Mouse (Mus musculus): Measurements from ENCODE around the gene Scarf1. TPM values are rescaled to one million over a fixed set of nuclear protein-coding genes. Genes with fewer than 3 reads are reported as not detected.

Gene Scarf1
- polyA plus RNA-seq, 1 experiment from 2014 or later, result 3.3 TPM

DNA sequence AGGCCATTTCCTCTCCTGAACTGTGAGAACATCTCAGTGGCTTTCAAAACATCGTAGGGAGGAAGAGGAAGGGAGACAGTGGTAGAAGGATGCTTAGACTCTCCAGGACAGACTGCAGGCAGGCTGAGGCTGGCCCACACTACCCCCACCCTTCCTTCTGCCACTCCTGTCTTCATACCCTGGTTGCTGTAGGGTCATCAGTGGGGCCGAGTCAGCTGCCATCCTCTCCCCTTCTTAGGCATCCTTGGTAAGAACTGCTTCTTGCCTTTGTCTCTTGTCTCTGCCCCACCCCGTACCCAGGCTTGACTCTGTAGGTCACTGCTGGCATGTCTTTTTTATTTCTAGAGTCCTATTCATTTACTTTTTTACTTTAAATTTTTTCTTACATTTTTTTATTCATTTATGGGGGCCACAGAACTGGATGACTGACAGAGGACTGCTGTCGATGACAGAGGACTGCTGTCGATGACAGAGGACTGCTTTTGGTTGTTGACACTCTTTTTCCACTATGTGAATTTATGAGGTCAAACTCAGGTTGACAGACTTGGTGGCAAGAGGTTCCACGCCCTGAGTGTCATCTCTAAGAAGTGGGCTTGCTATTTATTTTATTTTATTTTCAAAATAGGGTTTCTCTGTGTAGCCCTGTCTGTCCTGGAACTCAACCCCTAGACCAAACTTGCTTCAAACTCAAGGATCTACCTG is 20.1 kb downstream of the Scarf1 start:
- no peak for ATAC-seq
- H3K9me3 ChIP-seq (replicated peaks), result no peaks in the 10 kb centered on the region
- H3K36me3 ChIP-seq (ENCODE audit: poor library complexity, severe bottlenecking), result no peaks in the 10 kb centered on the region
- H3K4me1 ChIP-seq, result peaks cover 37% of the 10 kb centered on the region
- H3K4me3 ChIP-seq, result peak overlapping the region; percentile 72
- H3K27ac ChIP-seq, result no peak overlapping the region
- 84% methylated on average over 6 of the region's 6 CpGs for WGBS
- H3K9ac ChIP-seq, result peak overlapping the region; percentile 94; the same call in 1 of the 2 replicates
- peak overlapping the region; percentile 98 for H3K4me2 ChIP-seq
- H3K27me3 ChIP-seq, result no peaks in the 10 kb centered on the region

DNA sequence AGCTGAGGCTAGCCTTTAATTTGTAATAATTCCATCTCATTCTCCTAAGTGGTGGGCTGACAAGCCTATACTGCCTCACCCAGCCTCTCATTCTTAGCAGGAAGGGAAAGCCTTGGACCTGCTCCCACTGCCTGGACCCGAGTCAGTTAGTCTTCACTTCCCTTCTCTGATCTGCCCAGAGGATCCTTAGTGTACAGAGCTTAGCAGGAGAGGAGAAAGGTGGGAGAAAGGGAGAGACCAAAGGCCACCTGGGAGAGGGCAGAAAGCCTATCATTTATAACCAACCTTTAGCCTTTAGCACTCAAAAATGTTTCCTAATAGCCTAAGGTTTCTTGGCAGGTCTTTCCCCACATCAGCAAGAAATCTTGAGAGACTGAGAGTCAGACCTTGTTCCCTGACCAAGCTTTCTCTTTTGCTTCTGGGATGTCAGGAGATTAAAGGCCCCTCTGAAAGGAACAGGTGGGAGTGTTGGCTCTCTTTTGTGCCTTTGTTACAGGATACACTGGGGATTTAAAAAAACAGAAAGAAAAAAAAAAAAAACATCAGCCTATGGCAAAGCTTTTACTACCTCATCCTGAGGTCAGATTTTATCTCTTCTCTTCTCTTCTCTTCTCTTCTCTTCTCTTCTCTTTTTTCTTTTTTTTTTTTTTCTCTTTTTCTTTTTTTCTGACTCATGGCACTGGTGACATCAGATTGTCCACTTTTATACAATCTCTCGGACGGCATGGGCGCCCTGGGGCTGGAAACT is 21.1 kb downstream of the Scarf1 start:
- no peaks in the 10 kb centered on the region for H3K27me3 ChIP-seq
- H3K4me2 ChIP-seq, result peak overlapping the region; percentile 37
- H3K27ac ChIP-seq, result no peak overlapping the region
- H3K9me3 ChIP-seq (replicated peaks), result no peaks in the 10 kb centered on the region
- H3K4me3 ChIP-seq, result no peak overlapping the region
- no peak for ATAC-seq
- no peaks in the 10 kb centered on the region for H3K36me3 ChIP-seq (ENCODE audit: poor library complexity, severe bottlenecking)
- 40% methylated on average over 4 of the region's 4 CpGs for WGBS
- H3K9ac ChIP-seq, result peak overlapping the region; percentile 32
- peaks cover 41% of the 10 kb centered on the region for H3K4me1 ChIP-seq

DNA sequence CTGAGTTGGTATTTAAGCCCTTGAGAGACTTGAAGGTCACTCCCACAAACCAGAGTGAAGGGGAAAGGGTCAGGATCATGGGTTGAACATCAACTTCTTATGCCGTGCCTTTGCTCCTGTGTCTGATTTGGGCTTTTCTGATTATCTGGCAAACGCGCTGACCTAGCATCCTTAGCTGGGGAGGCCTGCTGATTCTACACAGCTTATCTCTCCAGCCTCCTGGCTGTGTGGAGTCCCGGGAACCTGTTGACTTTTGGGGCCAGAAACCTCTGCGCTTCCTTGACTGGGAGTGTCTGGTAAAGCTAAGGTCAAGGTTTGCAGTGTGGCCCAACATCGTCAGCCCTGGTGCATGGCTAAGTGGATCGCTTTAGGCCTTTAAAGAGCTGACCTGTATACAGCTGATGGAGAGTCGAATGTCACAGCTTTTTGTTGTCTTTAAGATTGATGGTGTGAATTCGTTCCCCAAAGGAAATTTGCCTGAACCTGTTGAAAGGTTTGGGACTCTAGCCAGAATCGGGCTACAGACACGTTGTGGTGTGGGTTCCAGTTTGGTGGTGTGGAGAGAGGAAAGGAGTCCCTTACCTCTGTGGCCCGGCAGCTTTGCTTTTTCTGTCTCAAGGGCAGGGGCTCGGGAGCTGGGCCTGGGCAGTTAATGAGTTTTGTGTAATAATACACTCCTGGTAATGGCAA is 21.9 kb downstream of the Scarf1 start:
- 63% methylated on average over 13 of the region's 13 CpGs for WGBS
- Histone ChIP-seq H3K9ac (peak overlapping the region; percentile 32), H3K36me3 (ENCODE audit: poor library complexity, severe bottlenecking) (no peaks in the 10 kb centered on the region), H3K4me1 (peaks cover 41% of the 10 kb centered on the region), H3K9me3 (replicated peaks) (no peaks in the 10 kb centered on the region), H3K4me3 (no peak overlapping the region), H3K27ac (no peak overlapping the region), H3K4me2 (peak overlapping the region; percentile 37), H3K27me3 (no peaks in the 10 kb centered on the region)
- ATAC-seq, result no peak

DNA sequence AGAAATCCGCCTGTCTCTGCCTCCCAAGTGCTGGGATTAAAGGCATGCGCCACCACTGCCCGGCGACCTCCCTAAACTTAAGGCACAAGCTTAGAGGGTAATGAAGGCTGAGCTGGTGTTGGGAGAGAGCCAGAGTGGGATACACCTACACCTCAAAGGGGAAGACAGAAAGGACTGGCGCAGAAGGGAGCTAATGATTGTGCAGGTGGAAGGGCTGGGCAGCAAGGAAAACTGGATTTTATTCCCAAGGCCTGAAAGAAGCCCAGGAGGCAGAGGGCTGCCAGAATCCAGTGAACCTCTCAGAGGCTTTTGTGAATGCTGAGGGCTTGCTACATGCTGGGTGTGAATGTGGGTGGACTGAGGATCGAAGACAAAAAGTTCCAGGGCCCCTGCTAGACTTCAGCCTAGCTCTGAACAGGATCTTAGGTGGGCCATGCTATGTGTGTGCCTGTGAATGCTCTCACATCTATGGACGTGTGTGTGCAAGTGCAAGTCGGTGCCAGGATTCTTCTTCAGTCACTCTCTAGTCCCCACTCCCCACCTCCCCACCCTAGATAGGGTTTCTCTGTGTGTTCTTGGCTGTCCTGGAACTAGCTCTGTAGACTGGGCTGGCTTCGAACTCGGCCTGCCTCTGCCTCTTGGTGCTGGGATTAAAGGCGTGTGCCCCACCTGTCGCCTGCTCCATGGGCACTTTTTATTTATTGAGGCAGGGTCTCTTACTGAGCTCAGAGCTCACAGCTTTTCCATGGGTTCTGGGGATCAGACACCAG is 23.1 kb downstream of the Scarf1 start:
- Histone ChIP-seq H3K27ac (no peak overlapping the region), H3K9ac (no peak overlapping the region), H3K4me2 (no peak overlapping the region), H3K4me3 (no peak overlapping the region), H3K27me3 (no peaks in the 10 kb centered on the region), H3K9me3 (replicated peaks) (no peaks in the 10 kb centered on the region), H3K36me3 (ENCODE audit: poor library complexity, severe bottlenecking) (no peaks in the 10 kb centered on the region), H3K4me1 (peaks cover 41% of the 10 kb centered on the region)
- no peak for ATAC-seq
- 85% methylated on average over 12 of the region's 12 CpGs for WGBS

DNA sequence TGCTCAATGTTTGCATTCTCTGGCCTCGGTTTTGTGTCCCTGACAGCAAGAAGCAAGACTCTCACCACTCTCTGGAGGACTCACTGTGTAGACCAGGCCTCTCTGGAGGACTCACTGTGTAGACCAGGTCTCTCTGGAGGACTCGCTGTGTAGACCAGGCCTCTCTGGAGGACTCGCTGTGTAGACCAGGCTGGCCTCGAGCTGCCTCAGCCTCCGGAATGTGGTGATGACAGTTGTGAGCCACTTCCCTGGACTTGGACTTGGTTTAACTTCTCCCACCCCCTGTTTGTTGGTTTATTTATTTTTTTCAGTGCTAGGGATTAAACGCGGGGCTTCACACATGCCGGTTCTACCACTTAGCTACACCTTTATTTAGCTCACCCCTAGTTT is 23.7 kb downstream of the Scarf1 start:
- no peak overlapping the region for H3K4me2 ChIP-seq
- H3K9me3 ChIP-seq (replicated peaks), result no peaks in the 10 kb centered on the region
- peaks cover 41% of the 10 kb centered on the region for H3K4me1 ChIP-seq
- ATAC-seq, result no peak
- no peak overlapping the region for H3K9ac ChIP-seq
- WGBS, result 87% methylated on average over 8 of the region's 8 CpGs
- no peak overlapping the region for H3K27ac ChIP-seq
- H3K27me3 ChIP-seq, result no peaks in the 10 kb centered on the region
- H3K4me3 ChIP-seq, result no peak overlapping the region
- no peaks in the 10 kb centered on the region for H3K36me3 ChIP-seq (ENCODE audit: poor library complexity, severe bottlenecking)

DNA sequence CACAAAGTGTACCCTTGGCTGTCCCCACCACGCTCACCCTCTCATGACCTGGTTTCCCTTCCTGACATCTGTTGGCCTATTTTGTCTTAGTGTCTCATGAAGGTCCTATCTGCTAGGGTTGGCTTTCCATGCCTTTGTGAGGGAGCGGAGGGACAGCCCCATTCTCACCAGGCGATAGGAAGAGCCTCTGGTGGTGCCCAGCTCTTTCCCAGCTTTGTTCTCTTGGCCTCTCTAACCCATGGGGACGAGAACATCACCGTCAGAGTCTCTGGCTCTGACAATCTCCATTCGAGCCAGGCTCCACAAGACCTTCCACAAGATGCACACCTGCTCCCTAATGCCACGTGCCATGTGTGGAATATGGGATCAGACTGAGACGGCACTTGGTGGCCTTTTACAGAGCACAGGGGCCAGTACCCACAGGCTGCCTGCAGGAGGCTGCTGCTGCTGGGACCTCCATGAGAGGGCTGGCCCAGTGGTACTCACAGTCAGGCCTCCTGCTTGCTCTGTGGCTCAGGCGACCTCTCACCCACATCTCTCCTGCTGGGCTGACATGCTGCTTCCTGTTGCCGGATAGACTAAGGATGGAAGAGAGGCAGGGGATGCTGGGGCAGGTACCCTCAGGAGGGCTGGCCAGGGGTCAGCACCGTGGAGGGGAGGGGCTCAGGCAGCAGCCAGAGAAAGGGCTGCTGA is 24.3 kb downstream of the Scarf1 start:
- no peak for ATAC-seq
- H3K4me1 ChIP-seq, result peaks cover 36% of the 10 kb centered on the region
- no peak overlapping the region for H3K4me2 ChIP-seq
- peak overlapping the region; percentile 5; the same call in 1 of the 2 replicates for H3K9ac ChIP-seq
- no peaks in the 10 kb centered on the region for H3K27me3 ChIP-seq
- H3K4me3 ChIP-seq, result no peak overlapping the region
- H3K27ac ChIP-seq, result peak overlapping the region; percentile 31
- H3K9me3 ChIP-seq (replicated peaks), result no peaks in the 10 kb centered on the region
- WGBS, result 48% methylated on average over 11 of the region's 11 CpGs
- H3K36me3 ChIP-seq (ENCODE audit: poor library complexity, severe bottlenecking), result no peaks in the 10 kb centered on the region

DNA sequence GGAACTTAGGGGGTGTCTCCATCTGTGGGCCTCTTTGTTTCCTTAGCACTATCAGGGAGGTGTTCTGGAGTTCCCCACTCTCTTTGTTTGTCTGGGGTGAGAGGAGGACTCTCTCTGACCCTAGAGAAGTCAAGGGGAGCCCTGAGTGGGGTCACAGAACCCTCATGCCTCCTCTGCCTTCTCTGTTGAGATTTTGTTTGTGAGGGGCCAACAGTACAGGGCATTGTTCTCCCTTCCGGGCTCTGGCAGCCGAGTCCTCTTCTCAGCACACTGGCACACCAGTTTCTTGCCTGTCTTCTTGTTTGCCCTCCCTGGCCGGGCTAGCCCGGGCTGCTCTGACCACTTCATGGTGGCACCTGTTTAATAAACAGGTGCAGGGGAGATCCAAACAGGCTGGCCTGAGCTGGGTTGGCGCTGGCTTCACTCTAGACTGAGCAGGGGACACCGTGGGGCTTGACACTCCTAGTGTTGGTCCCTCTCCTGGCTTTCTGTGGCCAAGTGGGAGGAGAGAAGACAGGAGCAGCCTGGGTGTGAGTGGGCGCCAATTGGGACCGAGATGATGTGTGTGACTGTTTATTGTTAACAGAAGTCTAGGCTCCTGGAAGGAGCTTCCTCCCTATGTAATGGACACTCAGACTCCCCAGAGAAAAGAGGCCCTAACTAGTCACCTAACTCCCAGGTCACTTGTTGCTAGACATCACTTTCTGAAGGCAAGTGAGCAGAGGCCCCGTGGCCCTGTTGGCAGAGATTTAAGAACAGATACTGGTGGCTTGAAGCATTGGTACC is 25.0 kb downstream of the Scarf1 start:
- H3K27ac ChIP-seq, result peak overlapping the region; percentile 31
- H3K9ac ChIP-seq, result 0 out of 2 replicates have a peak overlapping the region, but pooled peaks have one; percentile 5
- H3K4me3 ChIP-seq, result no peak overlapping the region
- H3K9me3 ChIP-seq (replicated peaks), result no peaks in the 10 kb centered on the region
- no peaks in the 10 kb centered on the region for H3K27me3 ChIP-seq
- H3K4me2 ChIP-seq, result no peak overlapping the region
- H3K36me3 ChIP-seq (ENCODE audit: poor library complexity, severe bottlenecking), result no peaks in the 10 kb centered on the region
- peaks cover 28% of the 10 kb centered on the region for H3K4me1 ChIP-seq
- WGBS, result 62% methylated on average over 9 of the region's 9 CpGs
- no peak for ATAC-seq

DNA sequence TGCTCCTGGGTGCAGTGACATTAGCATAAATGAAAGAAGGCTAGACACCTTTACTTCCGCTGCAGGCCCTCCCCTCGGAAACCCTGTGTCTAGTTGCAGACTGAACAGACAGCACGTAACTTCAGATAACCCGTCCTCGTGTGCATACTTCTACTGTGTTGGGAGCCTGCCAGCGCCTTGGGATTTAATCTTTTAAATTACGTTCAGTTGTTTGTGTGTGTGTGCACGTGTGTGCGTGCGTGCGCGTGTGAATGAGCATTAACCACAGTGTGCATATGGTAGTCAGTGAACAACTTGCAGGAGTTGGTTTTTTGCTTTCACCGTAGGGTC is 25.6 kb downstream of the Scarf1 start:
- Histone ChIP-seq H3K9ac (no peak overlapping the region), H3K27me3 (no peaks in the 10 kb centered on the region), H3K36me3 (ENCODE audit: poor library complexity, severe bottlenecking) (no peaks in the 10 kb centered on the region), H3K4me1 (peaks cover 23% of the 10 kb centered on the region), H3K27ac (no peak overlapping the region), H3K4me3 (no peak overlapping the region), H3K4me2 (no peak overlapping the region), H3K9me3 (replicated peaks) (no peaks in the 10 kb centered on the region)
- WGBS, result 86% methylated on average over 13 of the region's 13 CpGs
- ATAC-seq, result no peak

DNA sequence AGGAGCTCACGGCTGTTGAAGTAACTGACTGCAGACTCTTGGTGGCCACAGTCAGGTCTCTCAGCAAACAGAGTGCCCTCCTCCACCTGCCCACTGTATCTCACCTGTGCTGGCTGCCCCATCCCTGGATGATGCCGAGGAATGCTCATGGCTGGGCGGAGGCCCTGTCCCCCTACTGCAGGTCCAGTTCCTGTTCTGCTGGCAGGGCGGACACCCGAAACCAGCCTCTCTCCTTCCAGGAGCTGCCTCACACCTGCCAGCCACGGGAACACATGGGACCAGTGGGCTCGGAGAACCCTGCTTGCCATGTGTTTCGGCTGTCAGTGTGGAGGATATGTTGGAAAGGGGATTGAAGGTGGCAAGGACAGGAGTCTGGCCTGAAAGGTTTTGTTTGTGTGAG is 26.9 kb downstream of the Scarf1 start:
- no peak overlapping the region for H3K4me2 ChIP-seq
- ATAC-seq, result no peak
- H3K27ac ChIP-seq, result no peak overlapping the region
- WGBS, result 85% methylated on average over 8 of the region's 8 CpGs
- H3K9ac ChIP-seq, result no peak overlapping the region
- peaks cover 15% of the 10 kb centered on the region for H3K4me1 ChIP-seq
- no peaks in the 10 kb centered on the region for H3K27me3 ChIP-seq
- peaks cover 6% of the 10 kb centered on the region; the same call in 1 of the 2 replicates for H3K36me3 ChIP-seq (ENCODE audit: poor library complexity, severe bottlenecking)
- no peak overlapping the region for H3K4me3 ChIP-seq
- no peaks in the 10 kb centered on the region for H3K9me3 ChIP-seq (replicated peaks)

DNA sequence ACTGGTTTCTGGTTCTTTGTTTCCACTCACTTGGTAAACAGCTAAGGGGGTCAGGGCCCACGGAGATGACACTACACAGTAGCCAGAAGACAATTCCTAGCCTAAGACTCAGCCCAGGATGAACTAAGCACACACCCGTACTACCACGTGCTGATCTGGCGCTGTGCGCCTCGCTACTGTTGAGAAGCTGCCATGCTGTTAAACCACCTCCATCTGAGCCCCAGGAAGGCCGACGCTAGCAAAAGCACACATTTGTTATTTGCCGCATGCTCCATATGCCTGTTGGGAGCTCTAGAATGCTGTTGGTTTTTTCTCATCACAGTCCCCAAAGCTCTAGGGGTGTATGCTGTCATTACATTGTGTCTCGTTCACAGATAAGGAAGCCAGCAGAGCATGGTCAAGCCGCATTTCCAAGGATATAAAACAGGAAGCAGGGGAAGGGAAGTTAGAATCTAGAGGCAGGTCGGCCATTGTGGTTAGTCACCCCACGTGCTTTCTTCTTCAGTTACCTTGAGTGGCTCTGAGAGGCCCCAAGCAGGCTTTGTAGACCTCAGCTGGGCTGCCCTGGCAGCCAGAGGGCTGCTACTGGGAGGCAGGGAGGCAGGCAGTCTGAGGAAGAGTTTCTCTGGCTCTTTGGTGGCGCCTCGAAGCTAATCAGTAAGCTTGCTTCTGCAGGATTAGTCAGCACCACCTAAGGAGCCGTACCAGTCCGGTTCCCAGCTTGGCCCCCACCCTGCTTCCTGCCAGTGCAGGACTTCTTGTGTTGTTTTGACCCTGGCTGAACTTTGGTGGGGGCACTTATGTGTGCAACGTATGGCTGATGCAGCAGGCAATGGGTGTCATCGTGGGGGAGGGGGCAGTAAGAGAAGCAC is 27.6 kb downstream of the Scarf1 start:
- Histone ChIP-seq H3K9me3 (replicated peaks) (no peaks in the 10 kb centered on the region), H3K4me1 (peaks cover 14% of the 10 kb centered on the region), H3K4me2 (no peak overlapping the region), H3K27ac (no peak overlapping the region), H3K27me3 (no peaks in the 10 kb centered on the region), H3K36me3 (ENCODE audit: poor library complexity, severe bottlenecking) (peaks cover 6% of the 10 kb centered on the region; the same call in 1 of the 2 replicates), H3K4me3 (no peak overlapping the region), H3K9ac (no peak overlapping the region)
- ATAC-seq, result no peak
- 73% methylated on average over 19 of the region's 19 CpGs for WGBS
